ENCODE assay signal across 8 mouse cellular contexts in the genomic region with DNA sequence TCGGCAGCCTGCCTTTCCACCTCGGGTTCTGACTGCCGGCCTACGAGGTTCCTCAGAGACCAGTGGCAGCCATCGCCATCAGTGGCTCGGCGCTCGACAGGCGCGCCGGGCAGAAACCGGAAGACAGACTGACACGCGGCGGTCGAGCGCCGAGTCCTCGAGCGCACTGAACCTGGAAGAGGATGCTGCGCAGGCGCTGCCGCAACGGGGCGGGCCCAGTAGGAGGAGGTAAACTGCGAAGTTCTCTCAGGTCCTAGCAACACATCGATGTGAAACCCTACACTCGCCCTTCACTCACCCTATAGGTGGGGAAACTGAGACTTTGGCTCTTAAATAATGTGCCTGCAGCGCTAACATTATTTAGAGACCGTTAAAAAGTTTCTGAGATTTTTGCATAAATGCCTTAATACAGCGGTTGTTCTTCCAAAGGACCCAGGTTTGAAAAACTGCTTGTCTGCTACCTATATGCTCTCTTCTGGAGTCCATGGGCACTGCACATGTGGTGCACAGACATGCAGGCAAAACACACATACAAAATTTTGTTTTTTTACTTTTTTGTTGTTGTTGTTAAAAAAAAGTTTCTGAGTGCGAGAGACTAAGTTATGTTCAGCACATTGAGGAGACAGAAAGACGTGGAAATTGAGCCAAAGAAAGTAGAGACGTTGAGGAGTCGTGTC. TPM values are rescaled to one million over a fixed set of nuclear protein-coding genes. Genes with fewer than 3 reads are reported as not detected.
A peak's percentile ranks its signal among the peaks of the same experiment; 100 is the strongest.
DNase-seq lines count a peak whose midpoint lies in the region; ATAC-seq and TF ChIP-seq lines count a peak whose summit lies in the region.

Gene Rbsn, minus strand, starts transcription at position 153 of the 677 bp plus-strand sequence.

- ATAC-seq in G1E (ENCODE audit: extremely low read depth, insufficient number of reproducible peaks, low FRiP score, poor library complexity, severe bottlenecking), result peak; percentile 93
- peak; percentile 98 for ATAC-seq in forebrain, embryonic 16.5 days
- peak; percentile 96 for ATAC-seq in lung, embryonic 14.5 days (ENCODE audit: insufficient read depth)

- peak within 1 kb of the TSS; percentile 96 for H3K9ac ChIP-seq in forebrain, embryonic 16.5 days (replicated peaks; ENCODE audit: low read depth, low read length)
- peak within 1 kb of the TSS; percentile 91 for H3K9ac ChIP-seq in lung, embryonic 14.5 days

- intact Hi-C loops in heart, postnatal 36 days (cut with DNase I), result no loop called here

- TF ChIP-seq CTCF in G1E (IDR thresholded peaks at IDR 0.05; ENCODE audit: low read depth, low read length), result no peak
- TF ChIP-seq CTCF in layer of hippocampus, adult 2 months (conservative IDR thresholded peaks at IDR 0.05), result peak; percentile 59
- peak; percentile 40 for TF ChIP-seq CTCF in lung, embryonic 14.5 days (IDR thresholded peaks at IDR 0.05; ENCODE audit: low read depth)
- no peak for TF ChIP-seq CTCF in olfactory bulb, adult 2 months (IDR thresholded peaks at IDR 0.05; ENCODE audit: insufficient read depth, low read depth, low read length)

- peak within 1 kb of the TSS; percentile 89 for H3K27ac ChIP-seq in forebrain, embryonic 16.5 days (ENCODE audit: low read length)
- H3K27ac ChIP-seq in layer of hippocampus, adult 2 months, result peak within 1 kb of the TSS; percentile 96
- H3K27ac ChIP-seq in lung, embryonic 14.5 days (ENCODE audit: low read depth), result peak within 1 kb of the TSS; percentile 76; the same call in 1 of the 2 replicates
- H3K27ac ChIP-seq in olfactory bulb, adult 2 months (ENCODE audit: insufficient read depth, low read depth, low read length), result peak within 1 kb of the TSS; percentile 40

- peak; percentile 71 for TF ChIP-seq POLR2A in olfactory bulb, adult 2 months (IDR thresholded peaks at IDR 0.05; ENCODE audit: insufficient read depth, low read depth, low read length)

- no peaks in the 10 kb centered on the region for H3K9me3 ChIP-seq in G1E (replicated peaks)
- H3K9me3 ChIP-seq in forebrain, embryonic 16.5 days (ENCODE audit: control insufficient read depth, low read length), result no peaks in the 10 kb centered on the region
- H3K9me3 ChIP-seq in lung, embryonic 14.5 days (ENCODE audit: low read depth, low read length), result no peaks in the 10 kb centered on the region

- peaks cover 24% of the 10 kb centered on the region for H3K36me3 ChIP-seq in G1E (replicated peaks)
- H3K36me3 ChIP-seq in forebrain, embryonic 16.5 days (ENCODE audit: control insufficient read depth, insufficient read depth), result 0 out of 2 replicates have a peak, but pooled peaks cover 4% of the 10 kb centered on the region
- 0 out of 2 replicates have a peak, but pooled peaks cover 3% of the 10 kb centered on the region for H3K36me3 ChIP-seq in lung, embryonic 14.5 days (ENCODE audit: insufficient read depth)

- peaks cover 17% of the 10 kb centered on the region for H3K4me1 ChIP-seq in G1E (ENCODE audit: insufficient read depth, low read depth, low read length)
- peaks cover 15% of the 10 kb centered on the region for H3K4me1 ChIP-seq in forebrain, embryonic 16.5 days (replicated peaks; ENCODE audit: control insufficient read depth, insufficient read depth, low read length)
- H3K4me1 ChIP-seq in lung, embryonic 14.5 days (ENCODE audit: insufficient read depth), result peaks cover 8% of the 10 kb centered on the region; the same call in 1 of the 2 replicates
- H3K4me1 ChIP-seq in olfactory bulb, adult 2 months (ENCODE audit: control insufficient read depth, insufficient read depth, low read length), result peaks cover 5% of the 10 kb centered on the region; the same call in 1 of the 2 replicates

- peak within 1 kb of the TSS; percentile 99 for H3K4me3 ChIP-seq in G1E (ENCODE audit: low read depth, low read length)
- H3K4me3 ChIP-seq in forebrain, embryonic 16.5 days (replicated peaks; ENCODE audit: low read length), result peak within 1 kb of the TSS; percentile 86
- H3K4me3 ChIP-seq in layer of hippocampus, adult 2 months, result peak within 1 kb of the TSS; percentile 85
- peak within 1 kb of the TSS; percentile 93 for H3K4me3 ChIP-seq in lung, embryonic 14.5 days (ENCODE audit: low read depth, low read length)
- H3K4me3 ChIP-seq in olfactory bulb, adult 2 months (ENCODE audit: insufficient read depth, low read depth, low read length), result peak within 1 kb of the TSS; percentile 63

- H3K27me3 ChIP-seq in G1E (ENCODE audit: insufficient read depth, low read length), result peaks cover 11% of the 10 kb centered on the region
- no peaks in the 10 kb centered on the region for H3K27me3 ChIP-seq in forebrain, embryonic 16.5 days (replicated peaks; ENCODE audit: control insufficient read depth, insufficient read depth, low read length)
- no peaks in the 10 kb centered on the region for H3K27me3 ChIP-seq in lung, embryonic 14.5 days (ENCODE audit: insufficient read depth, low read length)

- H3K4me2 ChIP-seq in forebrain, embryonic 16.5 days (ENCODE audit: low read length), result peak within 1 kb of the TSS; percentile 97
- peak within 1 kb of the TSS; percentile 96 for H3K4me2 ChIP-seq in lung, embryonic 14.5 days

- WGBS in forebrain, embryonic 16.5 days, result 9% methylated on average over 35 of the region's 35 CpGs
- 10% methylated on average over 35 of the region's 35 CpGs for WGBS in lung, embryonic 14.5 days
- WGBS in olfactory bulb, adult 2 months, result 9% methylated on average over 35 of the region's 35 CpGs

- DNase-seq in G1E (ENCODE audit: low spot score), result peak; percentile 82
- DNase-seq in cerebellum, adult 18-20 months, result peak; percentile 94
- DNase-seq in heart, postnatal 36 days, result peak; percentile 89 to 90
- peak; percentile 93 for DNase-seq in layer of hippocampus, adult 2 months (ENCODE audit: low spot score in 2 of 2)
- DNase-seq in lung, embryonic 14.5 days, result peak; percentile 98
- DNase-seq in thymus, postnatal 0 days (ENCODE audit: low spot score), result peak; percentile 96

RNA-seq across cellular contexts. Expression of gene Rbsn, which starts in this region (rescaled TPM):
- 17.9 and 31.5 TPM in 2 replicates for total RNA-seq in G1E (2014; fragmentation: Nextera tagmentation)
- 20.1 TPM in 2 replicates for total RNA-seq in G1E (2017)
- 5.3 and 6.2 TPM in 2 replicates for polyA plus RNA-seq in G1E (2012)
- 34.6 and 37.9 TPM in 2 replicates for polyA plus RNA-seq in forebrain, embryonic 16.5 days (2015; fragmentation: Nextera tagmentation; extraction: Ambion mirVana)
- 10 to 100 TPM; 15.8 to 18.7 TPM for total RNA-seq in heart, postnatal 36 days (2021)
- 10 to 100 TPM; 42.8 to 44.1 TPM for total RNA-seq in layer of hippocampus, adult 2 months (2021)
- 18.5 and 19.9 TPM in 2 replicates for polyA plus RNA-seq in lung, embryonic 14.5 days (2014; fragmentation: Nextera tagmentation; extraction: Ambion mirVana)
- not detected in 2 replicates for polyA plus RNA-seq in olfactory bulb, adult 2 months (2012; ENCODE audit: insufficient read depth, insufficient read length, low replicate concordance, missing spikeins)
- polyA plus RNA-seq in thymus, postnatal 0 days (2015; fragmentation: Nextera tagmentation; extraction: Ambion mirVana), result 13.0 and 14.6 TPM in 2 replicates

Comparison
In these comparisons a context has a peak if more than half of its experiments do, and no peak if none do; other contexts are left out.
1. Peak in every context shown above with its lines: DNase-seq, ATAC-seq, H3K4me3 ChIP-seq and H3K27ac ChIP-seq.
2. CTCF ChIP-seq: peak in layer of hippocampus, adult 2 months (single experiment) and lung, embryonic 14.5 days (single experiment); none in G1E (single experiment) and olfactory bulb, adult 2 months (single experiment).
3. H3K27ac ChIP-seq: peak in every context shown above with its lines; median percentile 96 in layer of hippocampus, adult 2 months; 89 in forebrain, embryonic 16.5 days; 76 in lung, embryonic 14.5 days; 40 in olfactory bulb, adult 2 months.